Mouse (Mus musculus) lung, postnatal 0 days (tissue): ENCODE data around the gene Dexi.

Experiments
- CTCF ChIP-seq: IDR thresholded peaks from 2 replicates; pipeline ENCODE4 v1.5.1; 2016; ENCODE audit warnings: antibody characterized with exemption, mild to moderate bottlenecking
- EP300 ChIP-seq: IDR thresholded peaks from 2 replicates; pipeline ENCODE4 v1.6.1; 2016; ENCODE audit warnings: antibody characterized with exemption, mild to moderate bottlenecking, control low read depth

DNA sequence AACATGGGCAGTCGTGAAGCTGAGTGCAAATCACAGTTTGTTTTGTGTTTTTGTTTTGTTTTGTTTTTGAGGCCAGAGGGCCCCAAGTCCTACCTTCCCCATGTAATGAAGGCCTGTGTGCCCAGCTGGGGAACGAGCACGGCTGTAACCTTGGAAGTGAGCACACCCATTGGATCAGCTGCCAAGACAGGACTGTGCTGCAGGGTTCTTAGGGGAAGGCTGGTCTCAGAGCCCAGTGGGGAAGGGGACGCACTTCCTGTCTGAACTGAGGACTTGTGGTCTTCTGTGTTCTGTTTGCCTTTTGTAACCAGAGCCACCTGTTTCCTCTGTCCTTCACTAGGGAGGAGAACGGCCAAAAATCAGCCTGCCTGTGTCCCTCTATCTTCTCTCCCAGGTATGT lies 34.7 kb upstream of the Dexi start:
- TF ChIP-seq CTCF (no peak), EP300 (no peak)
